Mouse (Mus musculus) heart, adult 8-10 months (tissue): ENCODE results near the gene Clec16a. TPM values are rescaled to one million over a fixed set of nuclear protein-coding genes. Genes with fewer than 3 reads are reported as not detected.
A peak's percentile ranks its signal among the peaks of the same experiment; 100 is the strongest.

Experiments
- DNase-seq: peaks from one replicate; pipeline ENCODE4 v3.0.0; 2022; ENCODE audit warnings: low spot score
- total RNA-seq, 4 experiments: library from RNA; stranded (reverse); gene quantifications; 2 replicates each; pipeline ENCODE4 v1.2.4; 2022

Clec16a gene
- total RNA-seq = 10 to 100 TPM; 54.8 to 71.3 (median 63.2) TPM

DNA sequence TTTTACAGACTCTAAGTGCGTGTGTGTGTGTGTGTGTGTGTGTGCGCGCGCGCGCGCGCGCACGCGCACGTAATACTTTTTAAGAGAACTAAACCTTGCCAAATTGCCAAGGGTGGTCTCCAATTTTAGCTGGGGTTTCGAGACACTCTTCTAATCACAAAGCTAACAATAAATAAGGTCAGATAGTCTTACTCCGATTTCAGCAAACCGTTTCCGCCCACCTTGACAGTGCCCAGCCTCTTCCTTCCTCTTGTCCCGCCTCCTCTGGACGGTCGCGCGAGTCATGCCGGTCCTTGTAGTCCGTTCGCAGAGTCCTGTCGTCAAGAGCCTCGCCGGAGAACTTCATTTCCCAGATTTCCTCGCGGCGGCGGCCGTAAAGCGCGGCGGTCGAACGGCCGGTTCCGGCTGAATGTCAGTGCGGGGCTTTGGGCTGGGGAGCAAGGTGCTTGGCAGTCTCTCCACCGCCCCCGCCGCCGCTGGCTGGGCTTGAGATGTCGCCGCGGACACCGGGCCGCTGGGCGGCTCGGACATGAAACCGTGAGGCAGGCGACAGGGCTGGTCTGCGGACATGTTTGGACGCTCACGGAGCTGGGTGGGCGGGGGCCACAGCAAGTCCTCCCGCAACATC is at the start of gene Clec16a:
Clec16a (plus strand) TSS at position 345 of the 628 bp plus-strand sequence.
- DNase-seq = peak; percentile 96

DNA sequence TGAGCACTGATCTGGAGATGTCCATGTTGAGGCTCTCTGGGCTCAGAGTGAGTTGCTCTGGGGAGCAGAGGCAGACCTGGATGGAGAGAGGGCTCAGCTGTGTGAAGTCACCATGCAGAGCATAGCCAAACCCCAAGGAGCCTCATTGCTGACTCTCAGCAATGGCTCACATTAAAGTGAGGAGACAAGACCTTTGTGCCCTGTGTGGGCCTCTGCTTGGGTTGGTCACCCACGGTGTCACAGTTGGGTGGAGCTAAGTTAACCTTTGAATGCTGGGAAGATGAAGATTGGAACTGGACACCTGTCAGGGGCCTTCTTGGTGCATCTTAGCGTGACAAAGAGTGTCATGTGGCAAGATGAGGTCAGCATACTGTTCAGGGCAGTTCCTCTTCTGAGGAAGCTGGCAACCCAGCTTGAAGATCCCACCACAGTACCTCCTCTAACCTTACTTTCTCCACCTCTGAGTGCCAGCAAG is 49.3 kb upstream of the Clec16a start:
- no peak for DNase-seq

DNA sequence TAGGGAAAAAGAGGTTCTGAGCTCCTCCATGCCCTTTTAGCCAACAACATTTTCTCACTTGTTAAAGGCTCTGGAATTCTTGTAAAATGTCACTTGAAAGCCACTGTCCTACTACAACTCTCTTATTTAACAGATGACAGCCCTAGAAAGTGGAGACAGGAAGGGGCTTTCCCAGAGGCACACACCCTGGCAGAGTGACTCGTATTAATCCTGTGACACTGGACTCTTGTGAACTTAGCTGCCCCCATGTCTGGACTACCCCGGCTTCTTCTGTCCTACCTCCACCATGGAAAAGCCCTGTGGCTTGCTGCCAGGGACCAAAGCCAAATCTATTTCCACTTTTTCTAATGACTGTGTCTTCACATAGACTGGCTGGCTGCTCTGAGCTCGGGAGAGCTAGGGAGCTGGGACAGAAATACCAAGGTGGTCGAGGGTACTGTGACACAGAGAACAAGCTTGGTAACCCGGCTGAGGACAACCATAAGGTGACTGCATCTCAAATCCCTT is 47.0 kb upstream of the Clec16a start:
- no peak for DNase-seq

DNA sequence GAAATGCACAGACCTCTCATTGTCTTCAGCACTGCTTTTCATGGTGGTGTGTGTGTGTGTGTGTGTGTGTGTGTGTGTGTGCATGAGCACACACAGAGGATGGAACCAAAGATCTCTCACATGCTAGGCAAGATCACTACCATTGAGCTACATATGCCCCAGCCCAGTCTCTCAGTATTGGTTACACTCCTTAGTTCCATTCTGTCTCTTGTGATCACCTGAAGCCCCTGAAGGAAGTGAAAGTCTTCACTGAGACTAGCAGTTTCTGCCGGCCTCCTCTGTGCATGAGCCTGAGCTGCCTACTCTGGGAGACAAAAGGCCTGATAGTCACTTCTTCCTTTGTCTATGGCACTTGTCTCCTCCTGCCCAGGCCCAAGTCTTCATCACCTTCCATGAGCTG is 46.0 kb upstream of the Clec16a start:
- DNase-seq = no peak

DNA sequence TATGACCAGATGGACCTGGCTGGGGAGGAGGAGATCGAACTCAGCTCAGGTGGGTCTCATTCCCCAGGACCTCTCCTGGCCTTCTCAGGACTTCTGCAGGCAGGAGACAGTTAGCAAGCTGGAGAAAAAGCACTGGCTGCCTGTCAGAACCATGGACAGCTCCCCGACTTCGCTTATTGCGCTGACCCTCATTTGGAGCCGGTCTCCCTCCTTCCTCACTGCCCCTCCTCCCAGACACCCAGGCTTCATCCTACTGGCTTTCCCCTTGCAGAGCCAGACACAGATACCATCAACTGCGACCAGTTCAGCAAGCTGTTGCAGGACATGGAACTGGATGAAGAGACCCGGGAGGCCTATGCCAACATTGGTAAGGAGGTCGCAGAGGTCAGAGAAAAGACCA is 43.3 kb upstream of the Clec16a start:
- no peak for DNase-seq

DNA sequence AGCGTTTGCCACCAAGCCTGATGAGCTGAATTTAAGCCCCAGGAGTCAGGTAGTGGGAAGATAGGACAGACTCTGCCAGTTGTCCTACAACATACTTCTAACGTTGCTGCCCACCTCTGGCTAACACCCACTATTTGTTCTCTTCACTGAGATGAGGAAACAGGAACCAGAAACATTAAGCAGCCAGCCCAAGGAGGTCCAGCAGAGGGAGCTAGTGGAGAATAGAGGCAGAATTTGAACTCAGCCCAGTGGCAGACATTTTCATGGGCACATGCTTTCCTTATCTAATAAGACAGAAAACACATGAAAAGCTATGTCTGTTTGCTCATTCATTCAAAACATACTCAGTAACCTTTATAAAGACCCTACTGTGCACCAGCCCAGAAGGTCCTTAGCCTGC is 42.1 kb upstream of the Clec16a start:
- DNase-seq = no peak

DNA sequence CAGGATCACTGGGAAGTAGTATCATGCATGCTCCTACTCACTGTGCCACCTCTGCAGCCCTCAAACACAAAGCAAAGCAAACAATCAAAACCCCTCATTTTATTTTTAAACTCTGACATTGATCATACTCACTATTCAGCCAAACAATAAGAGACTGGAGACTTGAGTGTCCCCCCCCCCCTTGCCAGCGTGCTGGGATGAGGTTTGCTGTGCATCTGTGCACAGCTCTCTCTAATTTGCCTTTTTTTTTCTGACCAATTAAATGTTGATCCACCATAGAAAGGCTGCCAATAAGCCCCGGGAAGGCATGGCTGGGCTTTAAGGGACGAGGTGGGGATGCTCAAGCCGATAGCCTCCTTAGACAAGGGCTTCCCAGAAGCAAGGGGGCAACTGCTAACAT is 37.7 kb upstream of the Clec16a start:
- no peak for DNase-seq

DNA sequence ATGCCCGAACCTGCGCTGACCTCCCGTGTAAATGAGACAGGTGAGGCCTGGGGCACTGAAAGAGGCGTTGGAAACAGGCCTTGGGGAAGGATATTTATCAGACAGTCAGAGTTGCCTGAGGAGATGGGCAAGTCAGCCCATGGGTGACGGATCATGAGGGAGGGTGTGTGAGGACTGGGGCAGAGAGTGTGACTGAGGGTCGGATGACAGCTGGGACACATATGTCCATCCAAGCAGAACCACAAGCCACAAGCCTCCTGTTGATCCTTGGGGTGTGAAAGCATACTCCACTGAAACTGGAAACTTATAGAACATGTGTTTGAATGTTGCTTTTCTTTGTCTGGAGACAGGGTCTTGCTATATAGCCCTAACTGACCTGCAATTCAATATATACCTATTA is 36.4 kb upstream of the Clec16a start:
- no peak for DNase-seq

DNA sequence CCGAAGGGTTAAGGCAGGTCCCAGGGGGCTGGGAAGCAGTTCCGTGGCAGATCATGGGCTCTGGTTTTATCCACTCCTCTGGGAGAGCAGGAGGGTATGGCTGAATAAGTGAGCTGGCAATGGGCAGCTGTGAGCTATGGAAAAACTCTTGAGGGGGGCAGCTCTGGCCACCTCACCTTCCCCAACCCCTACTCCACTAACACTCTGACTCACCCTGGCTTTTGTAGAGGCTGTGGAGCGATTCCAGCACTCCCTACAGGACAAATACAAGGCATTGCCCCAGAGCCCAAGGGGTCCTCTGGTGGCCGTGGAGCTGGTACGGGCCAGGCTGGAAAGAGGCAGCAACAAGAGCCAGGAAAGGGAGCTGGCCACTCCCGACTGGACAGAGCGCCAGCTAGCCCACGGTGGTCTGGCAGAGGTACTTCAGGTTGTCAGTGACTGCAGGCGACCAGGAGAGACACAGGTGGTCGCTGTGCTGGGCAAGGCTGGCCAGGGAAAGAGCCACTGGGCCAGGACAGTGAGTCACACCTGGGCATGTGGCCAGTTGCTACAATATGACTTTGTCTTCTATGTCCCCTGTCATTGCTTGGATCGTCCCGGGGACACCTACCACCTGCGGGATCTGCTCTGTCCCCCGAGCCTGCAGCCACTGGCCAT is 34.5 kb upstream of the Clec16a start:
- no peak for DNase-seq

DNA sequence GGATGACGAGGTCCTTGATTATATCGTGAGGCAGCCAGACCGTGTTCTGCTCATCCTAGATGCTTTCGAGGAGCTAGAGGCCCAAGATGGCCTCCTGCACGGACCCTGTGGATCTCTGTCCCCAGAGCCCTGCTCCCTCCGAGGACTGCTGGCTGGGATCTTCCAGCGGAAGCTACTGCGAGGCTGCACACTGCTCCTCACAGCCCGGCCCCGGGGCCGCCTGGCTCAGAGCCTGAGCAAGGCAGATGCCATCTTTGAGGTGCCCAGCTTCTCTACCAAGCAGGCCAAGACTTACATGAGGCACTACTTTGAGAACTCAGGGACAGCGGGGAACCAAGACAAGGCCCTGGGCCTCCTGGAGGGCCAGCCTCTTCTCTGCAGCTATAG is 34.0 kb upstream of the Clec16a start:
- no peak for DNase-seq

DNA sequence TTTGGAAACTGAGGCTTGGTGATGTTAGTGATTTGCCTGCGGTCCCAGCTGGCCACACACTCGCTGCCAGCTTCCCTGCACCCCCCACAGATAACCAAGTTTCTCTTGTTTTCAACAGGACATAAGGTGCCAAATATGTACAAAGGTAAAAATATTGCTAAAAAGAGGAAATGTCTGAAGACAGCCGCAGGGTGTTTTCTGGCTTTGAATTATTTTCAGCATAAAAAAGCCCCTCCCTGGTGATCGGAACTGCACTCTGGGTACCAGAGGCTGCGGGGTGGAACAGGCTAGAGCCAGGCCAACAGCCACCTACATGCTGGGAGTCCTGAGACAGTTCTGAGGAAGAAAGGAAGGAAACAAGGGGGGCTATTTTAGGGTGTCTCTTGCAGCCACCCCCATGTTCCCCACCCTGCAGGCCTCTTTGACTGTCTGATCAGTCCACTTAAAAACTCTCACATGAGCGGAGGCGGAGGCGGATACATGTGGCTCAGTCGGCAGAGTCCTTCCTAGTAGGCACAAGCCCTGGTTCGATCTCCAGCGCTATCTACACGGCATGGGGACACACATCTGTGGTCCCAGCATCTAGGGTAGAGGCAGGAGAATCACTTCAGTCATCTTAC is 29.1 kb upstream of the Clec16a start:
- no peak for DNase-seq

DNA sequence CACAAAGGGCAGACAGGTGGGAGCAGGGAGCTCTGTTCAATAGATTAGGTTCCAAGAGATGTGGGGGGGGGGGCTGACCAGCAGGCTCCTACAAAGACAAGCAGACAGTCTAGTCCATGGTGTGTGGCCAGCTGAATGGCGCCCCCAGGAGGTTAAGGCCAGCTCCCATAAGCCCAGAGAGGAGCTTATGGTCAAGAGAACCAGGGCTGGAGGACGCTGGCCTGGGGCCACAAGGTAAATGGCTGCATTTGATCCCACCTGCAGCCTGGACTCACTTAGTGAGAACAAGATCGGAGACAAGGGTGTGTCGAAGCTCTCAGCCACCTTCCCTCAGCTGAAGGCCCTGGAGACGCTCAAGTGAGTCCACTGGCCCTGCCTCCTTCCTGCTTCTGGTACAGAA is 27.1 kb upstream of the Clec16a start:
- no peak for DNase-seq

DNA sequence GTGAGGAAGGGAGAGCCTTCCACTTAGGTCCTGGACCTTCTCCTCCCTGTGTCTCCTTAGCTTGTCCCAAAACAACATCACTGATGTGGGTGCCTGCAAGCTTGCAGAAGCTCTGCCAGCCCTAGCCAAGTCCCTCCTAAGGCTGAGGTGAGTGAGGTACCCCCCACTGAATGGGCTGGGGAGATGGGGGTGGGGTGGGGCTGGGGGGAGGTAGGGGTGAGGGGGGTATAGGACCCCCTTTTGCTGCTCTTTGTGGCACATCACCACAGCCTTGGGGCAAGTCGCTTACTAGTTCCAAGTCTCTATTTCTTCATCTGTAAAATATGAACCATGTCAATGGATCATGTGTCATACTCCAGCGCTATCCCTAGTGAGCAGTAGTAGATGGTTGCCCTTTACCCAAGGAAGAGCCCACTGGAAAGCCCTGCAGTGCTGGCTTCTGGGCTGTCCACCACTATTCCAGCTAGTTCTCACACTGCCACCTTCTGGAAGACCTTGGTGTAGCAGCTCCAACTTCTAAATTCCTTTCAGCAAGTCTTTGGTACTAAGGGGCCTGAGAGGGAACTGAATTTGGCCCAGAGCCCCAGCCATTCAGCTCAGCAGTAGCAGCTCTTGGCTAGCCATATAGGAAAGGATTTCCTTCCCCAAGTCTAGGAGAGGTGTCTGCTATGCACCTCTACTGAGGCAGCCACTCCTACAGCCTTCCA is 24.1 kb upstream of the Clec16a start:
- DNase-seq = peak; percentile 72

DNA sequence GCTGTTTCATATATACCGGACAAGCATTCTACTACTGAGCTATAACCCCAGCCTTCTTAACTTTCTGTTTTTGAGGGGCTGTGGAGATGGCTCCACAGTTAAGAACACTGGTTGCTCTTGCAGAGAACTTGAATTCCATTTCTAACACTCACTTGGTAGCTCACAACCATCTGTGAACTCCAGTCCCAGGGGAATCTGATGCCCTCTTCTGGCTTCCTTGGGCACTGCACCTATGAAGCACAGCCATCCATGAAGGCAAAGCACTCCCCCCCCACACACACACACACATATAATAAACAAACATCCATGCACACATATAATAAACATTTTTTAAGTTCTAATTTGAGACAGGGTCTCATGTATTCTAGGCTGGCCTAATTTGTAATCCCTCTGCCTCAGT is 22.3 kb upstream of the Clec16a start:
- DNase-seq = peak; percentile 66

DNA sequence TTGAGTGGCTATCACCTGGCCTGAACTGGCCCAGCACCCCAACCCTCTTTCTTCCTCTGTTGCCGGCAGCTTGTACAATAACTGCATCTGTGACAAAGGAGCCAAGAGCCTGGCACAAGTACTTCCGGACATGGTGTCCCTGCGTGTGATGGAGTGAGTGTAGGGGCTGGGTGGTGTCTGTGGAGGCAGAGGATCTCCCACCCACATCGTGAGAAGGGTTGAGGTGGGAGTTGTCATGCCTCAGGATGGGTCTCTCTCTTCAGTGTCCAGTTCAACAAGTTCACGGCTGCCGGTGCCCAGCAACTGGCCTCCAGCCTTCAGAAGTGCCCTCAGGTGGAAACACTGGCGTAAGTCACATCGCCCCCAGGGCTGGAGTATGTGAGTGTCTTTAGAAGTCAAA is 21.5 kb upstream of the Clec16a start:
- no peak for DNase-seq

DNA sequence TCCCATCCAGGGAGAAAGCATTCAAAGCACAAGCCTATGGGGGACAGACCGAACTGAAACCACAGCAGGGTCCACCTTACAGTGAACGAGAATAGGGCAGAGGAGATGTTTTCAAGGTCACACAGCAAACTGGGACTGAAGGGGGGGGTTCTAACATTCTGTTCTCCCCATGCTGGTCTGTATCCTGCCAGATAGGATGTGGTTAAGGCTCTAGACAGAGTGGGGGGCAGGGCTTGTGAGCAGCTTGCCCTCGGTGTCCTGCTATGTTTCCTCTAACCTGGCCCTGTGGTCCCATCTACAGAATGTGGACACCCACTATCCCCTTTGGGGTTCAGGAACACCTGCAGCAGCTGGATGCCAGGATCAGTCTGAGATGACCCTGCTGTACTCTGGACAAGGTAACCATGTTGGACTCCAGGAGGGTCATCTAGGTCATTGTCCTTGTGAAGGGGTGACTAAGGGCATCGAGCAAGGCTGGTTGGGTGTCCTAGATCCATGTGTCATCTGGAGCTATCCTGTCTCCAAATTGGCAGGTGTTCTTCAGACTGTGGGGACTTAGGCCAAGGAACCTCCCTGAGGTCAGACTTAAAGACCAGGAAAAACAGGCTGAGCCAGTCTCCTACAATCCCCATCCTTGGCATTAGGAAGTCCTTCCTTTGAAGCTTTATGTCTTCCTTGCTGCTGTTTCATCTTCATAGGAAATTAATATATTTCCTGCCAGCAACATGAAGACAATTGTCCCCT is 20.1 kb upstream of the Clec16a start:
- no peak for DNase-seq

DNA sequence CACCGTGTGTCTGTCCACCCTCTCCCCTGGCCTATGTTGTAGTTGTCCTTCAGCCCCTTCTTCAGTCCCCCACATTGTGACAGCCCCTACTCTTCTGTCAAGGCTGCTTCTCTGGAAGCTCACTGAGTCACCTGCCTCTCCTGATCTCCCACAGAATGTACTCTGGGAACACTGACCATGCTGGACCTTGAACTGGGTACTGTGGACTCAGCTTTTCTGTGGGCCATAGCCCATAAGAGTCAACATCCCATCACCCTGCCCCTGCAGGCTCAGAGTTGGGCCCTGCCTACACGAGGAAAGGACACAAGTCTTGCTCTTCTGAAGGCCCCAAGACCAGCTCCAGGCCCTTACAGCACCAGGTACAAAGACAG is 19.5 kb upstream of the Clec16a start:
- no peak for DNase-seq

DNA sequence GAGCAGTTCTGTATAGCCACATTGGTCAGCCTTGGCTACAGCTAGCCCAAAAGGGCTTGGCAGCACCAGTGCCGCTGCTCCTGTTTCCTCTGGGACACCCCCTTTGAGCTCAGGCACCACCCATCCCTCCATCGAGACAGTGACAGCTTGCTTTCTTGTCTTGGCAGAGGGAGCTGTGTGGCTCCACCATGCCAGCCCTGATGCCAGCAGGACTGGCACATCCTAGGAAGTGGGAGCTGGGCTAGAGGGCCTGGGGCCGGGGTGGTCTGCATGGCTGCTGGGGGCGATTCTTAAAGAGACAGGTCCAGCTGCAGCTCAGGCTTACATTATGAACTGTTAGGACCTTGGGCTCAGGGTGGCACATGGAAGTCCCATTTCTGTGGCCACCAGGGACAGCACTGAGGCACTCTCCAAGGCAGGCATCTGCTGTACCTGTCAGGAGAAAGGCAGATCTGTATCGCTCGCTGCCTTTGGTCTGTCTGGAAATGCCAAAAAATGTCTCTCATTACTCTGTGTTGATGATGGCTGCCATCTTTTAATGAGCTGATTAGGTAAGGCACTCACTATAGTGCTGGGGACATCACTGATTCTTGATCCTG is 18.0 kb upstream of the Clec16a start:
- DNase-seq = no peak

DNA sequence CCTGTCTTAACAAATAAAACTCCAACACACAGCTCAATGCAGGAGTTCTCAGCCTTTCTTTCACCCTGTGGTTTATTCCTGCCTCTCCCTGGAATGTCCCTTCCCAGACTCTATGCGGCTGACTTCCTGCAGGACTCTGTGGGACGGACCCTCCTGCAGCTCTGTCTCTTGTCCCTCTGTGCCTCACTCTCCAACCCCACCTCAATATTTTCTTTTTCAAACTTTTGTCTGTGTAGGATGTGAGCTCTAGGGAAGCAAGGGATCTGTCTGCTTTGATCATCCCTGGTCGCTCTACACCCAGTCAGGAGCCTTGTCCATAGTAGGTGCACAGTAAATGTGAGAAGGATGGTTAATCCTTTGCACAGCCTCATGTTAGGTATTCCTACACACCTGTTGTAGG is 16.8 kb upstream of the Clec16a start:
- no peak for DNase-seq

DNA sequence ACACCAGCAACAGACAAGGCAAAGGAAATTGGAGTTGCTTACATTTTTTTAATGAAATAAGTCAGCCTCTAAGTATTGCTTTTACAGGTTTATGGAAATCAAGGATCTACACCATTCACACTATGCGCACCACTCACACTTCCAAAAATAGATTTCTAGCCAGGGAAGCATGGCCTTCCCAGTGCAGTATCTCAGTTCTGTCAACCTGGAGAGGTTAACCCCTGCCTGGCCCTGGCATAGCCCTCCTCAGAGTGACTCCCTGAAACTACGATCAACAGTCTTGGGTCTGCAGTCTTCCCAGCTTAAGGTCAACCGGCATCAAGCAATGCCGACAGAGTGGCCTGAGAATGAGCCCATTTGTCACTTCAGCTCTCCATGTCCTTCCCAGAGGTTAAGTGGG is 15.0 kb upstream of the Clec16a start:
- no peak for DNase-seq

DNA sequence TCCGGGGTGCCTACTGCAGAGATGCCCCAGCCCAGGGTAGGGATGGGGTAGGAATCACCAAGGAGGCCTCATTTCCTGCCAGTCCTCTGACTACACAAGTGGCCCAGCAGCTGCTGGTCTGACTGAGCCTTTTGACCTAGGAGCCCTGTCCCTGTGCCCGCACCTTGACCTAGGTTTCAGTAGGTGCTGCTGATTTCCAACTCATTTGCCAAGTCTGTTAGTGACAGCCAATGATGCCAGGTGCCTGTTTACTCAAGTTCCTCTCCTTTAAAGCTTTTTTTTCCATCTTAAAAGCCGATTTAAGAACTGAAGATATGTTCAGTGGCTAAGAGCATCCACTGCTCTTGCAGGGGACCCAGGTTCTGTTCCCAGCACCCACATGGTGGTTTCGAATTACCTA is 11.4 kb upstream of the Clec16a start:
- DNase-seq = no peak
